Mouse (Mus musculus) CH12.LX (cell line): Measurements from ENCODE around the gene Nudt22. TPM values are rescaled to one million over a fixed set of nuclear protein-coding genes. Genes with fewer than 3 reads are reported as not detected.
A peak's percentile ranks its signal among the peaks of the same experiment; 100 is the strongest.

Experiments used
- DNase-seq: peaks from one replicate; pipeline ENCODE4 v3.0.0-alpha.2; 2013; ENCODE audit errors: extremely low read depth
- H3K27ac ChIP-seq: 2 replicates; pipeline ENCODE4 v1.5.1; 2012; ENCODE audit warnings: low read depth, mild to moderate bottlenecking, control low read depth, moderate library complexity; ENCODE audit not compliant: insufficient read depth
- H3K27me3 ChIP-seq: replicated peaks from 2 replicates; pipeline ENCODE3; 2012; ENCODE audit warnings: inconsistent platforms
- H3K36me3 ChIP-seq, 2 experiments: replicated peaks in 1 of 2; 2 replicates each; pipeline versions ENCODE3 to v1.6.1; 2012; ENCODE audit warnings: inconsistent platforms in 1 of 2, low read length in 1 of 2, mild to moderate bottlenecking in 1 of 2, mixed read lengths in 1 of 2, moderate library complexity in 1 of 2; ENCODE audit not compliant: control insufficient read depth in 1 of 2, insufficient read depth in 1 of 2
- H3K4me1 ChIP-seq, 2 experiments: 2 replicates each; pipeline ENCODE4 v1.6.1; 2012; ENCODE audit warnings: inconsistent platforms in 1 of 2, moderate library complexity in 1 of 2; ENCODE audit not compliant: insufficient read depth in 2 of 2, control insufficient read depth in 1 of 2
- H3K4me2 ChIP-seq: 2 replicates; pipeline ENCODE4 v1.6.1; 2012; ENCODE audit warnings: low read depth, mild to moderate bottlenecking, control low read depth; ENCODE audit not compliant: poor library complexity, insufficient read depth, severe bottlenecking
- H3K4me3 ChIP-seq, 3 experiments: fragments of 150-350 bp in 1 of 3; sonication (generic) in 1 of 3; replicated peaks in 1 of 3; 2 replicates each; pipeline versions ENCODE3 to v1.5.1; 2011 to 2012; ENCODE audit warnings: low read depth in 2 of 3, low read length in 2 of 3, mild to moderate bottlenecking in 2 of 3, moderate library complexity in 2 of 3, control low read depth in 1 of 3, improper control_type of control experiment in 1 of 3, inconsistent platforms in 1 of 3, mixed read lengths in 1 of 3; ENCODE audit not compliant: poor library complexity in 1 of 3
- H3K79me2 ChIP-seq: replicated peaks from 2 replicates; pipeline ENCODE4 v1.6.1; 2012; ENCODE audit warnings: mild to moderate bottlenecking, moderate library complexity; ENCODE audit not compliant: control insufficient read depth, poor library complexity, insufficient read depth, severe bottlenecking; ENCODE audit errors: extremely low read depth
- H3K9ac ChIP-seq: 2 replicates; pipeline ENCODE4 v1.6.1; 2012; ENCODE audit warnings: low read depth, mild to moderate bottlenecking, control low read depth, moderate library complexity; ENCODE audit not compliant: insufficient read depth
- H3K9me3 ChIP-seq: replicated peaks from 2 replicates; pipeline ENCODE3; 2012; ENCODE audit warnings: low read length, inconsistent platforms, mixed read lengths
- CHD1 ChIP-seq: IDR thresholded peaks from 2 replicates; pipeline ENCODE4 v1.6.1; 2012; ENCODE audit warnings: low read depth, low read length, improper control_type of control experiment, inconsistent platforms
- CHD2 ChIP-seq: IDR thresholded peaks from 2 replicates; pipeline ENCODE4 v1.6.1; 2011; ENCODE audit warnings: low read length, improper control_type of control experiment
- ELF1 ChIP-seq: IDR thresholded peaks from 2 replicates; pipeline ENCODE4 v1.6.1; 2014; ENCODE audit warnings: low read depth, mild to moderate bottlenecking, inconsistent platforms, low read length, improper control_type of control experiment
- GABPA ChIP-seq: IDR thresholded peaks from 2 replicates; pipeline ENCODE4 v1.6.1; 2012; ENCODE audit warnings: low read depth, low read length, improper control_type of control experiment, inconsistent platforms; ENCODE audit not compliant: insufficient replicate concordance
- JUN ChIP-seq: IDR thresholded peaks from 2 replicates; pipeline ENCODE4 v1.6.1; 2011; ENCODE audit warnings: low read depth, mild to moderate bottlenecking, low read length, improper control_type of control experiment, moderate library complexity; ENCODE audit not compliant: insufficient read depth
- JUND ChIP-seq: conservative IDR thresholded peaks from 2 replicates; pipeline ENCODE4 v1.6.1; 2011; ENCODE audit warnings: low read depth, low read length, improper control_type of control experiment
- KAT2A ChIP-seq: IDR thresholded peaks from 2 replicates; pipeline ENCODE4 v1.6.1; 2012; ENCODE audit warnings: low read length, improper control_type of control experiment, inconsistent platforms; ENCODE audit not compliant: insufficient replicate concordance
- MAFK ChIP-seq: IDR thresholded peaks from 2 replicates; pipeline ENCODE4 v1.6.1; 2011; ENCODE audit warnings: low read length, improper control_type of control experiment; ENCODE audit not compliant: insufficient replicate concordance
- MAX ChIP-seq: IDR thresholded peaks from 2 replicates; pipeline ENCODE4 v1.6.1; 2011; ENCODE audit warnings: low read length, improper control_type of control experiment
- MAZ ChIP-seq: IDR thresholded peaks from 2 replicates; pipeline ENCODE4 v1.6.1; 2012; ENCODE audit warnings: low read depth, mild to moderate bottlenecking, inconsistent platforms, low read length, improper control_type of control experiment, moderate library complexity
- MEF2A ChIP-seq: IDR thresholded peaks from 2 replicates; pipeline ENCODE4 v1.6.1; 2014; ENCODE audit warnings: low read depth, mild to moderate bottlenecking, inconsistent platforms, low read length, improper control_type of control experiment, borderline replicate concordance
- NELFE ChIP-seq: IDR thresholded peaks from 2 replicates; pipeline ENCODE4 v1.6.1; 2011; ENCODE audit warnings: low read depth, low read length, improper control_type of control experiment
- NRF1 ChIP-seq: IDR thresholded peaks from 2 replicates; pipeline ENCODE4 v1.6.1; 2014; ENCODE audit warnings: low read depth, mild to moderate bottlenecking, inconsistent platforms, low read length, improper control_type of control experiment, moderate library complexity
- PAX5 ChIP-seq: IDR thresholded peaks from 2 replicates; pipeline ENCODE4 v1.6.1; 2012; ENCODE audit warnings: low read length, inconsistent platforms, mixed read lengths
- POLR2A ChIP-seq: IDR thresholded peaks from 2 replicates; pipeline ENCODE4 v1.6.1; 2011; ENCODE audit warnings: low read depth, mild to moderate bottlenecking, improper control_type of control experiment, low read length
- USF1 ChIP-seq: IDR thresholded peaks from 2 replicates; pipeline ENCODE4 v1.6.1; 2014; ENCODE audit warnings: low read depth, mild to moderate bottlenecking, inconsistent platforms, low read length, improper control_type of control experiment
- USF2 ChIP-seq: conservative IDR thresholded peaks from 2 replicates; pipeline ENCODE4 v1.6.1; 2011; ENCODE audit warnings: low read depth, low read length, improper control_type of control experiment
- ZC3H11A ChIP-seq: IDR thresholded peaks from 2 replicates; pipeline ENCODE4 v1.6.1; 2012; ENCODE audit warnings: low read depth, mild to moderate bottlenecking, inconsistent platforms, low read length, improper control_type of control experiment
- ZKSCAN1 ChIP-seq: IDR thresholded peaks from 2 replicates; pipeline ENCODE4 v1.6.1; 2012; ENCODE audit warnings: low read depth, inconsistent platforms, low read length, improper control_type of control experiment, borderline replicate concordance
- ZNF384 ChIP-seq: IDR thresholded peaks from 2 replicates; pipeline ENCODE4 v1.6.1; 2012; ENCODE audit warnings: low read depth, low read length, improper control_type of control experiment, inconsistent platforms
- dilution Hi-C: fragments of 300-500 bp; cut with MboI; formaldehyde crosslinking; loops from 2 replicates; pipeline ENCODE4 v1.14.3; 2020; ENCODE audit warnings: low sequenced_read_pairs; ENCODE audit not compliant: extremely low pct_unique_long_range_greater_than_20kb, extremely low pct_ligation_motif_present
- in situ Hi-C: fragments of 300-500 bp; cut with MboI; formaldehyde crosslinking; loops from 3 replicates; pipeline ENCODE4 v1.14.3; 2019; ENCODE audit warnings: low sequenced_read_pairs, low pct_ligation_motif_present, low pct_unique_long_range_greater_than_20kb, mixed read lengths
- polyA plus RNA-seq: library from polyadenylated mRNA; unstranded; fragments of >175 nt; gene quantifications from 2 replicates; pipeline ENCODE4 v1.2.1, GENCODE M21; 2012; ENCODE audit warnings: low read depth; ENCODE audit not compliant: insufficient read length
- total RNA-seq, 2 experiments: library from RNA; depleted of rRNA; stranded (reverse); fragments of 300-350 nt in 1 of 2; fragments of >200 nt in 1 of 2; gene quantifications; 2 replicates each; pipeline ENCODE4 v1.2.3; 2012 to 2014

The Nudt22 gene
- total and polyA plus RNA-seq, 3 experiments, result 11.1 to 24.6 (median 11.2) TPM

GRCm38 (mm10) chr19:6951381-6951968 is 44.4 kb downstream of the Nudt22 start:
- Histone ChIP-seq H3K9ac (no peak overlapping the region), H3K36me3 (peaks cover 28 to 89% of the 10 kb centered on the region in 2 experiments), H3K27ac (no peak overlapping the region), H3K4me2 (no peak overlapping the region), H3K27me3 (no peaks in the 10 kb centered on the region), H3K4me3 (no peak overlapping the region), H3K9me3 (no peaks in the 10 kb centered on the region), H3K79me2 (no peaks in the 10 kb centered on the region), H3K4me1 (peaks cover 15 to 30% of the 10 kb centered on the region in 2 experiments)
- DNase-seq, result no peak
- in situ Hi-C loops, result no loop called here
- dilution Hi-C loops, result no loop called here
- TF ChIP-seq KAT2A (no peak), JUN (no peak), MAX (no peak), JUND (no peak), ELF1 (peak; percentile 27; the same call in 1 of the 2 replicates), MEF2A (no peak), ZC3H11A (no peak), ZKSCAN1 (no peak)

- H3K36me3 ChIP-seq, result peaks cover 24 to 89% of the 10 kb centered on the region in 2 experiments
- dilution Hi-C loops (no loop called here), in situ Hi-C loops (no loop called here)
- H3K4me2 ChIP-seq, result no peak overlapping the region
- no peak overlapping the region for H3K9ac ChIP-seq
- no peak overlapping the region for H3K27ac ChIP-seq
- H3K4me3 ChIP-seq, result no peak overlapping the region
- DNase-seq, result no peak
- H3K79me2 ChIP-seq, result no peaks in the 10 kb centered on the region
- TF ChIP-seq ZNF384 (no peak), ZC3H11A (no peak), NRF1 (no peak), POLR2A (no peak), PAX5 (no peak), JUND (no peak), USF1 (no peak), GABPA (no peak), CHD1 (no peak), MAZ (no peak), USF2 (no peak), NELFE (no peak), CHD2 (no peak), MAFK (no peak)
- H3K9me3 ChIP-seq, result no peaks in the 10 kb centered on the region
- H3K4me1 ChIP-seq, result peaks cover 12 to 25% of the 10 kb centered on the region in 2 experiments
- no peaks in the 10 kb centered on the region for H3K27me3 ChIP-seq
Measured at GRCm38 (mm10) chr19:6950613-6951153, 45.2 kb downstream of the Nudt22 start.
